Mouse (Mus musculus) stomach, postnatal 0 days (tissue): ENCODE results near the gene Prpf4. TPM values are rescaled to one million over a fixed set of nuclear protein-coding genes. Genes with fewer than 3 reads are reported as not detected.

Experiments
- ATAC-seq: fragments of 200-750 bp; cut with Nextera tagmentation; 2 replicates; pipeline ENCODE4 v1.8.0; 2017; ENCODE audit not compliant: low FRiP score, low TSS enrichment
- DNase-seq: peaks from one replicate; pipeline ENCODE4 v3.0.0-alpha.2; 2016; ENCODE audit warnings: low spot score
- H3K27ac ChIP-seq: fragments of 300-500 bp; sonication (generic); replicated peaks from 2 replicates; pipeline ENCODE4 v1.5.1; 2014; ENCODE audit warnings: mild to moderate bottlenecking, control low read depth
- H3K27me3 ChIP-seq: fragments of 300-500 bp; sonication (generic); 2 replicates; pipeline ENCODE4 v1.6.1; 2014; ENCODE audit warnings: low read length; ENCODE audit not compliant: control insufficient read depth, insufficient read depth
- H3K36me3 ChIP-seq: fragments of 300-500 bp; sonication (generic); 2 replicates; pipeline ENCODE4 v1.6.1; 2014; ENCODE audit warnings: low read length, mixed read lengths; ENCODE audit not compliant: control insufficient read depth, insufficient read depth
- H3K4me1 ChIP-seq: fragments of 300-500 bp; sonication (generic); replicated peaks from 2 replicates; pipeline ENCODE4 v1.6.1; 2014; ENCODE audit warnings: antibody characterized with exemption; ENCODE audit not compliant: control insufficient read depth, insufficient read depth
- H3K4me2 ChIP-seq: fragments of 300-500 bp; sonication (generic); replicated peaks from 2 replicates; pipeline ENCODE4 v1.6.1; 2014; ENCODE audit warnings: low read depth, mild to moderate bottlenecking, control low read depth, moderate library complexity
- H3K4me3 ChIP-seq: fragments of 300-500 bp; sonication (generic); 2 replicates; pipeline ENCODE4 v1.5.1; 2014; ENCODE audit warnings: low read depth, low read length, control low read depth
- H3K9ac ChIP-seq: fragments of 300-500 bp; sonication (generic); 2 replicates; pipeline ENCODE4 v1.6.1; 2014; ENCODE audit warnings: mild to moderate bottlenecking, low read length, control low read depth, mixed read lengths
- H3K9me3 ChIP-seq: fragments of 300-500 bp; sonication (generic); 2 replicates; pipeline ENCODE4 v1.6.1; 2016; ENCODE audit warnings: low read length; ENCODE audit not compliant: control insufficient read depth
- CTCF ChIP-seq: IDR thresholded peaks from 2 replicates; pipeline ENCODE4 v1.5.1; 2016; ENCODE audit warnings: antibody characterized with exemption, low read depth, mild to moderate bottlenecking, moderate library complexity
- EP300 ChIP-seq: optimal IDR thresholded peaks from 2 replicates; pipeline ENCODE3; 2016; ENCODE audit warnings: antibody characterized with exemption
- WGBS: fragments of 180-500 bp; shearing (Covaris S2); extraction: QIAGEN DNeasy Blood & Tissue Kit; methylation state at CpG from one replicate; pipeline ENCODE4 v1.1.7; 2014; 5-methylcytosine and 5-hydroxymethylcytosine counted together
- polyA plus RNA-seq: library from polyadenylated mRNA; unstranded; fragments of >200 nt; fragmentation: Nextera tagmentation; extraction: Ambion mirVana; gene quantifications from 2 replicates; pipeline ENCODE4 v1.2.1, GENCODE M21; 2015

The Prpf4 gene
- polyA plus RNA-seq, 1 experiment from 2014 or later: 7.6 TPM

DNA sequence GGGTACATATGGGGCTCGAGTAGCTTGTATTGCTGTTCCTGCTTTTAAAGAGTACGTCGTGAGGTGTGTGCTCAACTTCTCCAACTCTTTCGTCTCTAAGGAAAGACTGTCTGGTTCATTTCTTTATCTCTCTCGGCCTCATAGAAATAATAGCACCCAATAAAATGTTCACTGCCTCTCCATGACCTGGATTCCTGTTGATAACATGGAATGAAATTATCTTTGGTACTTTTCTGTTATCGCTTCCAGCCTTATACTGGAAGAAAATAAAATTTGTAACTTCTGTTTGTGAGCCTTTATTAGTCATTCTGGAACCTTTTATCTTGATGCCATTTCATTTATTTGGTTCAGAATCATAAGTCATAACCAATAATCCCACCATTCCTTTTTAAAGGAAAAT is 25.4 kb upstream of the Prpf4 start:
- 85% methylated on average over 6 of the region's 6 CpGs for WGBS
- DNase-seq: no peak
- Histone ChIP-seq H3K9ac (no peak overlapping the region), H3K9me3 (no peaks in the 10 kb centered on the region), H3K4me1 (no peaks in the 10 kb centered on the region), H3K4me3 (no peak overlapping the region), H3K4me2 (no peak overlapping the region), H3K27ac (no peak overlapping the region), H3K27me3 (no peaks in the 10 kb centered on the region), H3K36me3 (0 out of 2 replicates have a peak, but pooled peaks cover 2% of the 10 kb centered on the region)
- TF ChIP-seq EP300 (no peak), CTCF (no peak)
- ATAC-seq: no peak

DNA sequence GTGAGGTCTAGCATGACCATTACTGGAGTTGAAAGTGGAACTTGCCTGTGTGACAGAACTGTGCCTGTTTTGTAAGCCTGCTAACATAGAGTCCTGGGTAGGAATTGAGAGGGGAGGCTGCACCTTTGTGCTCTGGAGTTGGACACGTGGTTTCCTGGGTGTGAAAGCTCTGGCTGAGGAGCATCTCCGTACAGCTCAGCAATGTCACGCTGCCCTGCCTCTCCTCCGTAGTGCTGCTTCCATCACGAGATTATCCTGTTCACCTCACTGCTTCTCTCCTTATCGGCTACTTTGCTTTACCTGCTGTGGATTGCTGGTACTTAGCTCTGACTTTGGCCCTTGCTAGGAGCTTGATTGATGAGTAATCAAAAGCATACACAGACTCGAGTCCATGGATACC is 24.8 kb upstream of the Prpf4 start:
- Histone ChIP-seq H3K4me2 (no peak overlapping the region), H3K4me1 (no peaks in the 10 kb centered on the region), H3K27me3 (no peaks in the 10 kb centered on the region), H3K9ac (no peak overlapping the region), H3K4me3 (no peak overlapping the region), H3K9me3 (no peaks in the 10 kb centered on the region), H3K36me3 (peaks cover 4% of the 10 kb centered on the region; the same call in 1 of the 2 replicates), H3K27ac (no peak overlapping the region)
- WGBS: 49% methylated on average over 7 of the region's 7 CpGs
- DNase-seq: no peak
- TF ChIP-seq CTCF (no peak), EP300 (no peak)
- ATAC-seq: peak; percentile 71

DNA sequence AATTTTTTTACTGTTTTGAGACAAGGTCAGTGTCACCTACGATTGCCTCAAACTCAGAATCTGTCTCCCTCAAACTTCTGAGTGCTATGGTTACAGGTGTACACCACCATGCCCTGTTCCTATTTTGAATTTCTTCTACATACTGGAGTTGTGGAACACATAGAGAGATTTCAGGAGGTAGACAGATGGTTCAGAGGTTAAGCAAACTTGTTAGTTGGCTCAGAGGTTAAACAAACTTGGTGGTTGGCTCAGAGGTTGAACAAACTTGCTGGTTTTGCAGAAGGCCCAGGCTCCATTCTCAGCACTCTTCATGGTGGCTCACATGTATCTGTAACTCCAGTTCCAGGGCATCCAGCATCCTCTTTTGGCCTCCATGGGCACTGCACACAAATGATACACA is 24.4 kb upstream of the Prpf4 start:
- no peaks in the 10 kb centered on the region for H3K9me3 ChIP-seq
- H3K4me2 ChIP-seq: no peak overlapping the region
- no peak overlapping the region for H3K9ac ChIP-seq
- DNase-seq: no peak
- H3K36me3 ChIP-seq: peaks cover 4% of the 10 kb centered on the region; the same call in 1 of the 2 replicates
- TF ChIP-seq EP300: no peak
- TF ChIP-seq CTCF: peak; percentile 23
- H3K27me3 ChIP-seq: no peaks in the 10 kb centered on the region
- H3K27ac ChIP-seq: no peak overlapping the region
- H3K4me1 ChIP-seq: no peaks in the 10 kb centered on the region
- no peak overlapping the region for H3K4me3 ChIP-seq
- peak; percentile 41 for ATAC-seq
- WGBS: 71% methylated on average over 1 of the region's 1 CpGs

DNA sequence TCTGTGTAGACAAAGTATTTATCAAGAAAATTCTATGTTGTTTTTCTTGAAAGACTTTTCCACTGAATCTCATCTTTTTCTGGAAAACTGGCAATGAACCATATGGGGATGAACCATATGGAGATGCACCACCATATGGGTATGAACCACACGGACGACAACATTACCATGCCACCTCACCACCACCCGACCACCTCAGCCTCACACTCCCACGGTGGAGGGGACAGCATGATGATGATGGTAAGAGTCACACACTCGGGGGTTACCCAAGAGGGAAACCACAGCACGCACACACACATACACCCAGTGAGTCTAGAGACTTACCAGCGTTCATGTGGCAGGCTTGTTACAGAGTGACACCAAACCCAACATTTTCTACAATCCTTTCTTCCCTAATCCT is 23.2 kb upstream of the Prpf4 start:
- no peak for TF ChIP-seq CTCF
- TF ChIP-seq EP300: no peak
- 90% methylated on average over 7 of the region's 7 CpGs for WGBS
- ATAC-seq: no peak

GRCm38 (mm10) chr4:62389592-62390512 is 18.7 kb upstream of the Prpf4 start:
- Histone ChIP-seq H3K27me3 (no peaks in the 10 kb centered on the region), H3K4me2 (no peak overlapping the region), H3K4me3 (no peak overlapping the region), H3K27ac (no peak overlapping the region), H3K9me3 (no peaks in the 10 kb centered on the region), H3K36me3 (peaks cover 21% of the 10 kb centered on the region), H3K4me1 (no peaks in the 10 kb centered on the region), H3K9ac (no peak overlapping the region)
- WGBS: 56% methylated on average over 5 of the region's 5 CpGs
- DNase-seq (no peak), ATAC-seq (peak; percentile 72)
- TF ChIP-seq EP300 (no peak), CTCF (no peak)

More for the DNA sequence above, 23.2 kb upstream of the Prpf4 start:
- peaks cover 6% of the 10 kb centered on the region; the same call in 1 of the 2 replicates for H3K36me3 ChIP-seq
- DNase-seq: no peak
- no peaks in the 10 kb centered on the region for H3K4me1 ChIP-seq
- H3K4me2 ChIP-seq: no peak overlapping the region
- H3K27me3 ChIP-seq: no peaks in the 10 kb centered on the region
- H3K9ac ChIP-seq: no peak overlapping the region
- no peak overlapping the region for H3K4me3 ChIP-seq
- H3K9me3 ChIP-seq: no peaks in the 10 kb centered on the region
- no peak overlapping the region for H3K27ac ChIP-seq

- no peak for DNase-seq
- no peak overlapping the region for H3K4me2 ChIP-seq
- no peaks in the 10 kb centered on the region for H3K9me3 ChIP-seq
- no peak overlapping the region for H3K27ac ChIP-seq
- TF ChIP-seq EP300 (no peak), CTCF (peak; percentile 8; the same call in 1 of the 2 replicates)
- H3K9ac ChIP-seq: no peak overlapping the region
- H3K4me3 ChIP-seq: no peak overlapping the region
- H3K36me3 ChIP-seq: peaks cover 21% of the 10 kb centered on the region
- no peak for ATAC-seq
- WGBS: 81% methylated on average over 7 of the region's 7 CpGs
- H3K4me1 ChIP-seq: no peaks in the 10 kb centered on the region
- no peaks in the 10 kb centered on the region for H3K27me3 ChIP-seq
These were observed 16.7 kb upstream of the Prpf4 start for GRCm38 (mm10) chr4:62391892-62392291.
